Mouse (Mus musculus) testis, postnatal 14 days (tissue): ENCODE data around the gene Tmem44.
A peak's percentile ranks its signal among the peaks of the same experiment; 100 is the strongest.

Experiments
- DNase-seq: peaks from one replicate; pipeline ENCODE4 v3.0.0; 2021; ENCODE audit warnings: low spot score

The Tmem44 gene

DNA sequence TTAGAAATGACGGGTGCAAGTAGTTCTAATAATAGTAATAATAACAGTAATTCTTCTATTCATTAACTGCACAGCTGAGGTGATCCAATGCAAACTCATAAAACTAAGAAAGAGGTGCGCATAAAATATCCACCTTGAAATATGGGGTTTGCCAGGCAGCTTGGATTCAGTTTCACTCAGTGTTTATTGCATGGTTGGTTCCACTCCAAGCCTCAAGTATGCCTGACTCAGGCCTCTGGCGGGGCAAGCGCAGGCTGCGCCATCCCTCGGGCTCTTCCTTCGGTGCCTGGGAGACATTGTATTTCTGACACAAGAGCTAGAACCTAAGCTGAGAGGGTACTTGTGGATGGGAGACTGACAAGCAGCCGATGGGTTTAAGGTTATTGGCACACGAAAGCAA lies 32.0 kb downstream of the Tmem44 start:
- no peak for DNase-seq

GRCm38 (mm10) chr16:30517666-30518283 lies 32.9 kb downstream of the Tmem44 start:
- DNase-seq: no peak

DNA sequence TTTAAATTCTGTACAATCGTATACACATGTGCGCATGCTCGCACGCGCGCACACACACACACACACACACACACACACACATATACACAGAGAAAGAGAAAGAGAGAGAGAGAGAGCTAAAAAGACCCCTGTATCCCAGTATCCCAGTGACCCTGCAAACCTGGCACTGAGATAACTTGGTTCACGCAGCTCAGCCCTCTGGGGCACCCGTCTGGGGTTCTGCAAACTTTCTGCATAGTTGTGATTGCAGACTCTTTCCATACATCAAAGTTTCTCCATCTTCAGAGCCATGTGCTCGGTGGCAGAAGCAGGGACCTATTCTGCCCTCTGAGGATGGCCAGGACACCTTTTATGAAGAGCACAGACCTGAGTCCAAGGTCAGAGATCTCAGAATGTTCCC lies 33.6 kb downstream of the Tmem44 start:
- DNase-seq: no peak

GRCm38 (mm10) chr16:30515418-30515817 lies 35.2 kb downstream of the Tmem44 start:
- peak; percentile 48 for DNase-seq

- no peak for DNase-seq
Measured at GRCm38 (mm10) chr16:30513050-30514024, 37.3 kb downstream of the Tmem44 start.

GRCm38 (mm10) chr16:30512375-30513049 lies 38.1 kb downstream of the Tmem44 start:
- no peak for DNase-seq

DNA sequence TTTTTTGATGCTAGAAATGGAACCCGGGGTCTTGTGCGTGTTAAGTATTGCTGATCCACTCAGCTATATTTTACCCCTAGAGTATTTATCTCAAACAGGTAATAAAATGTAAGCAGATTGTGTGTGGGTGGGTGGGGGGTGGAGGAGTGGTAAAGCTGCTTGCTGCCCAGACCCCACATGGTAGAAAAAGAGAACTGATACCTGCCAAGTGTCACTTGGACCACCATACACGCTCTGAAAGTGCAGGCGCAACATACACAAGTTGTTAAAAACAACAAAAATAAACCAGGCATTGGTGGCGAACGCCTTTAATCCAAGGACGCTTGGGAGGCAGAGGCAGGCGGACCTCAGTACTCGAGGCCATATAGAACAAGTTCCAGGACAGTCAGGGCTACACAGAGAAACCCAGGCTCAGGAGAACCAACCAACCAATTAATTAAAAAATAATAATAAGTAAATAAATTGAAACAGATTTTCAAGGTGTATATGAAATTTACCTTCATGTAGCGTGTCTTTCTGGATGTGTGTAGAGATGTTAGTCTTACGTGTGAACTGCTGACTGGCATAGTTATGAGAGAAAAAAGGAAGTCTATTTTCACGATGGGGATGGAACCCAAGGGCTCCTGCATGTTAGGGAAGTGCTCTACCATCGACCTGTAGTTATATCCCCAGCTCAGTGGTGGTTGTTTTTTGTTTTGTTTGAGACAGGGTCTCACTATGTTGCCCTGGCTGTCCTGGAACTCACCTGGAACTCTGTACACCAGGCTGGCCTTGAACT lies 38.9 kb downstream of the Tmem44 start:
- no peak for DNase-seq

GRCm38 (mm10) chr16:30510504-30511451 lies 39.9 kb downstream of the Tmem44 start:
- peak; percentile 85 for DNase-seq

GRCm38 (mm10) chr16:30510091-30510490 lies 40.6 kb downstream of the Tmem44 start:
- DNase-seq: no peak

DNA sequence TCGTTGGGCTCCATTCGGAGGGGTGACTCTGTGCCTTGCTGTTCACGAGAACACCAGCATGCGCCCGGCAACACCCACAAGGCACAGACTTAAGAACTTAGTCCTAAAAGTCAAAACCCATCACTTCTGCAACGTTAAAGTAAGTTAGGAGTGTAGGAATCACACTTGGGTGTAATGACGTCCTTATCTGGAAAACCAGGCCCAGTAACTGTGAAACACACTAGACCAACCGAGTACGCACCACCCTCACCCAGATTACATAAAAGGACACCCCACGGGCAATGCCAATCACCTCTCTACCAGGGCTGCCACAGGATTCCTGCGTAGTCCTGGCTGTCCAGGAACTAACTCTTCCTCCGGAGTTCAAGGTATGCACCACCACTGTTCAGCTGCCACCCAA lies 41.3 kb downstream of the Tmem44 start:
- no peak for DNase-seq

DNA sequence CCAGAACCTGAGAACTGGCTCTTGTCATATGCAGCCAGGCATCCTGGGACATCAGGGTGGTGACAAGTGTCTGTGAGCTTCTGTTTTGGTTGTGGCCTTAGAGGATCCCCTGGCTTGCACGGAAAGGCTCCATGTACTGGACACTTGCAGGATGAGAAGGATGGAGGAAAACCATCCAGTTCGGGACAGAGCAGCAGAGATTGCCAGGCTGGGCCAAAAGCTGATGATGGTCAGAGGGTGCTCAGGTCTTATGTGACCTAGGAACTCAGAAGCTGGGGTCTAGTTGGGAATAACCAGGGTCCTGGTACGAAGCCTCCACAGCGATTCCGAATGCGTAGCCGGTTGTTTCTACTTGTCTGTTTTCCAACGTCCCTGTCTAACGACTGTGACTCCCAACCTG lies 41.9 kb downstream of the Tmem44 start:
- no peak for DNase-seq

GRCm38 (mm10) chr16:30507120-30507519 lies 43.5 kb downstream of the Tmem44 start:
- no peak for DNase-seq

DNA sequence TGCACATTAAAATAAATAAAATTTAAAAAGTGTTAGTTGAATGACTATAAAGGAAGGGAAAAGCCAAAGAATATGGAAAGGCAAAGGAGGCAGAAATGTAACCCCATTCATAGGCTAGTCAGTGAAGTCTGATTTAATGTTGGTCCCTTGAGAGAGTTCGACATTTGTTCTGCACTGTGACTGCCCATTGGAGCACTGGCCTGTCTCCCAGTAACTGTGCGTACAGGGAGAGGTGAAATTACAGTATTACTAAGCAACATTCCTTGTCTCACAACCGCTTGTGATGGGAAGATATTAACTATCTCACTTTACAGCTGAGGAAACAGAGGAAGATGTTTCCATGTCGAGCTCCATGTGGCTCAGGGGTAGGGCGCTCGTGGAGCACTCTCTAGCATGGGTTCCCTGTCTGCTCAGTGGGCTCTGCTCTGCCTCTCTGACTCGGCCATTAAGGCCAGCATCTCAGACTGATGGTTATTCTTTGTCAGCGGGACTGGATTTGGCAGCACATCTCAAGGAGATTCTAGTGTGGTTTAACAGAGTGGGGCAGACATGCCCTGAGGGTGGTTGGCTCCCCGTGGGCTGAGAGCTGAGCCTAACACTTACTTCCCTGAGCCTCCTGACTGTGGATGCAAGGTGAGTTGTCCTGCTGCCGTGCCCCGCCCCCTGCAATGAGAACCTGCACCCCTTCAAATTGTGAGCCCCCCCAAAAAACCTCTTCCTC lies 45.2 kb downstream of the Tmem44 start:
- no peak for DNase-seq

- DNase-seq: no peak
Measured at GRCm38 (mm10) chr16:30504856-30505255, 45.8 kb downstream of the Tmem44 start.

DNA sequence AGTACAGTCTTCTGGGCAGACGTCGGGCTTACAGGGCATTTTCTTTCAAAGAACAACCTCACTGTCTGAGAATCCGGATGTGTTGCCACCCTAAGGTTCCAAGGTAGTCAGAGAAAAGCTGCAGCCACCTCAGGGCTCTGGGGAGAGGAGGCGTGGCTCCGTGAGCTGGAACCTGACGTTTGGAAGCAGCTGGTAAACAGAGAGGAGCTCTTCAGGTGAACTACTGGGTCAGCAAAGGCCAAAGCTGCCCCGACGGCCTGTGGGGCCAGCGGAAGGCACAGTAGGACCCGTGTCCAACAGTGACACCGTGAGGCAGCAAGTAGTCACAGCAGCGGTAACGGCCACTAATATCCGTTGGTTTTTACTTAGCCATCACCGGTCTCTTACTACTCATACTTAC lies 46.7 kb downstream of the Tmem44 start:
- DNase-seq: no peak

GRCm38 (mm10) chr16:30502221-30502891 lies 48.3 kb downstream of the Tmem44 start:
- no peak for DNase-seq

- DNase-seq: no peak
Measured at GRCm38 (mm10) chr16:30501621-30502020, 49.0 kb downstream of the Tmem44 start.

DNA sequence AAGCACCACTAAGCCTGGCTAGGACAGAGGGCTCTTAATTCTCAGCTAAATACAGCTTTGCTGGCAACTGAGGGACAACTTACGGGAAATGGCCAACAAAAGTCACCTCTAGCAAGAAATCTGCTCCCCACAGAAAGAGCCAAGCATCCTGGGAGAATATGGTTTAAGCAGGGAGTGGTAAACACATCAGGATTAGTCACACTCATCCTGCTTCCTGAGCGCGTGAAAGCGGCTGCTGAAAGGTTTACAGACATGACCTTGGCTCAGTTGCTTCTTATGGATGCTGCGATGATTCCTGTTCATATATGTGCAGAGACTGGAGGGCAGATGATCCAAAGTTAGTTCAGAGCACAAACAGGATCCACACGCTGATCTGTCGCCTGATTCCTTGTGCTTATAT lies 50.4 kb downstream of the Tmem44 start:
- DNase-seq: no peak

- DNase-seq: no peak
Measured at GRCm38 (mm10) chr16:30499126-30499857, 51.4 kb downstream of the Tmem44 start.
